Mouse (Mus musculus) lung, embryonic 15.5 days (tissue): ENCODE measurements around the gene Zbtb44. TPM values are rescaled to one million over a fixed set of nuclear protein-coding genes. Genes with fewer than 3 reads are reported as not detected.

ENCODE experiments used
- ATAC-seq: fragments of 200-750 bp; cut with Nextera tagmentation; 2 replicates; pipeline ENCODE4 v1.8.0; 2017; ENCODE audit warnings: moderate number of reproducible peaks, borderline replicate concordance; ENCODE audit not compliant: low FRiP score, low TSS enrichment; ENCODE audit errors: extremely low read depth
- H3K27ac ChIP-seq: fragments of 300-500 bp; sonication (generic); 2 replicates; pipeline ENCODE4 v1.5.1; 2015; ENCODE audit warnings: moderate library complexity, mild to moderate bottlenecking, inconsistent platforms
- H3K27me3 ChIP-seq: fragments of 300-500 bp; sonication (generic); 2 replicates; pipeline ENCODE4 v1.6.1; 2015; ENCODE audit warnings: inconsistent platforms
- H3K36me3 ChIP-seq: fragments of 300-500 bp; sonication (generic); 2 replicates; pipeline ENCODE4 v1.6.1; 2015; ENCODE audit warnings: inconsistent platforms
- H3K4me1 ChIP-seq: fragments of 300-500 bp; sonication (generic); 2 replicates; pipeline ENCODE4 v1.6.1; 2015; ENCODE audit warnings: inconsistent platforms
- H3K4me2 ChIP-seq: fragments of 300-500 bp; sonication (generic); 2 replicates; pipeline ENCODE4 v1.6.1; 2015; ENCODE audit warnings: inconsistent platforms, mild to moderate bottlenecking, moderate library complexity
- H3K4me3 ChIP-seq: fragments of 300-500 bp; sonication (generic); 2 replicates; pipeline ENCODE4 v1.5.1; 2015; ENCODE audit warnings: mild to moderate bottlenecking, inconsistent platforms
- H3K9ac ChIP-seq: fragments of 300-500 bp; sonication (generic); 2 replicates; pipeline ENCODE4 v1.6.1; 2015; ENCODE audit warnings: inconsistent platforms
- H3K9me3 ChIP-seq: fragments of 300-500 bp; sonication (generic); 2 replicates; pipeline ENCODE4 v1.6.1; 2016; ENCODE audit warnings: inconsistent platforms
- WGBS: fragments of 180-500 bp; shearing (Covaris S2); methylation state at CpG from one replicate; pipeline ENCODE4 v1.1.7; 2015; 5-methylcytosine and 5-hydroxymethylcytosine counted together
- polyA plus RNA-seq: library from polyadenylated mRNA; unstranded; fragments of >200 nt; fragmentation: Nextera tagmentation; extraction: Ambion mirVana; gene quantifications from 2 replicates; pipeline ENCODE4 v1.2.1, GENCODE M21; 2015

Gene Zbtb44
- polyA plus RNA-seq, 1 experiment from 2014 or later = 8.9 TPM

GRCm38 (mm10) chr9:31074836-31075235 is 44.4 kb downstream of the Zbtb44 start:
- Histone ChIP-seq H3K27me3 (no peaks in the 10 kb centered on the region), H3K9me3 (no peaks in the 10 kb centered on the region), H3K4me3 (no peak overlapping the region), H3K4me1 (no peaks in the 10 kb centered on the region), H3K4me2 (no peak overlapping the region), H3K27ac (no peak overlapping the region), H3K9ac (no peak overlapping the region), H3K36me3 (no peaks in the 10 kb centered on the region)
- ATAC-seq = no peak
- 90% methylated on average over 10 of the region's 10 CpGs for WGBS

- Histone ChIP-seq H3K4me2 (no peak overlapping the region), H3K27ac (no peak overlapping the region), H3K4me1 (peaks cover 3% of the 10 kb centered on the region; the same call in 1 of the 2 replicates), H3K4me3 (no peak overlapping the region), H3K9me3 (no peaks in the 10 kb centered on the region), H3K27me3 (peaks cover 8% of the 10 kb centered on the region; the same call in 1 of the 2 replicates), H3K9ac (no peak overlapping the region), H3K36me3 (no peaks in the 10 kb centered on the region)
- WGBS = 43% methylated on average over 6 of the region's 6 CpGs
- ATAC-seq = peak; percentile 50; the same call in 1 of the 2 replicates
These were observed 50.3 kb downstream of the Zbtb44 start for GRCm38 (mm10) chr9:31080726-31081125.

GRCm38 (mm10) chr9:31082054-31082666 is 51.7 kb downstream of the Zbtb44 start:
- ATAC-seq = no peak
- Histone ChIP-seq H3K4me2 (peak overlapping the region; percentile 30; the same call in 1 of the 2 replicates), H3K27ac (no peak overlapping the region), H3K36me3 (no peaks in the 10 kb centered on the region), H3K9me3 (no peaks in the 10 kb centered on the region), H3K9ac (0 out of 2 replicates have a peak overlapping the region, but pooled peaks have one; percentile 2), H3K4me1 (peaks cover 6% of the 10 kb centered on the region; the same call in 1 of the 2 replicates), H3K4me3 (no peak overlapping the region), H3K27me3 (peaks cover 8% of the 10 kb centered on the region; the same call in 1 of the 2 replicates)
- 8% methylated on average over 15 of the region's 15 CpGs for WGBS

GRCm38 (mm10) chr9:31082771-31083170 is 52.3 kb downstream of the Zbtb44 start:
- ATAC-seq = no peak
- 77% methylated on average over 6 of the region's 6 CpGs for WGBS

GRCm38 (mm10) chr9:31085556-31085955 is 55.1 kb downstream of the Zbtb44 start:
- H3K36me3 ChIP-seq = peaks cover 2% of the 10 kb centered on the region; the same call in 1 of the 2 replicates
- no peak overlapping the region for H3K27ac ChIP-seq
- no peak overlapping the region for H3K9ac ChIP-seq
- WGBS = 64% methylated on average over 5 of the region's 5 CpGs
- H3K4me3 ChIP-seq = no peak overlapping the region
- H3K4me1 ChIP-seq = peaks cover 3% of the 10 kb centered on the region; the same call in 1 of the 2 replicates
- H3K9me3 ChIP-seq = no peaks in the 10 kb centered on the region
- no peak overlapping the region for H3K4me2 ChIP-seq
- no peak for ATAC-seq
- H3K27me3 ChIP-seq = peaks cover 8% of the 10 kb centered on the region; the same call in 1 of the 2 replicates

More at GRCm38 (mm10) chr9:31082771-31083170, 52.3 kb downstream of the Zbtb44 start:
- H3K4me3 ChIP-seq = no peak overlapping the region
- H3K4me2 ChIP-seq = no peak overlapping the region
- no peak overlapping the region for H3K9ac ChIP-seq
- no peaks in the 10 kb centered on the region for H3K36me3 ChIP-seq
- peaks cover 8% of the 10 kb centered on the region; the same call in 1 of the 2 replicates for H3K27me3 ChIP-seq
- H3K9me3 ChIP-seq = no peaks in the 10 kb centered on the region
- H3K27ac ChIP-seq = no peak overlapping the region
- peaks cover 6% of the 10 kb centered on the region; the same call in 1 of the 2 replicates for H3K4me1 ChIP-seq

GRCm38 (mm10) chr9:31086085-31086753 is 55.8 kb downstream of the Zbtb44 start:
- H3K9me3 ChIP-seq = no peaks in the 10 kb centered on the region
- peaks cover 2% of the 10 kb centered on the region; the same call in 1 of the 2 replicates for H3K36me3 ChIP-seq
- no peak overlapping the region for H3K9ac ChIP-seq
- 15% methylated on average over 10 of the region's 10 CpGs for WGBS
- H3K27me3 ChIP-seq = peaks cover 8% of the 10 kb centered on the region; the same call in 1 of the 2 replicates
- no peak overlapping the region for H3K27ac ChIP-seq
- no peak for ATAC-seq
- H3K4me2 ChIP-seq = no peak overlapping the region
- H3K4me3 ChIP-seq = no peak overlapping the region
- H3K4me1 ChIP-seq = peaks cover 3% of the 10 kb centered on the region; the same call in 1 of the 2 replicates

- Histone ChIP-seq H3K9ac (no peak overlapping the region), H3K27ac (no peak overlapping the region), H3K4me2 (no peak overlapping the region), H3K36me3 (peaks cover 2% of the 10 kb centered on the region; the same call in 1 of the 2 replicates), H3K4me3 (no peak overlapping the region), H3K9me3 (no peaks in the 10 kb centered on the region), H3K4me1 (peaks cover 3% of the 10 kb centered on the region; the same call in 1 of the 2 replicates), H3K27me3 (peaks cover 8% of the 10 kb centered on the region; the same call in 1 of the 2 replicates)
- WGBS = 73% methylated on average over 7 of the region's 7 CpGs
- no peak for ATAC-seq
These were observed 56.3 kb downstream of the Zbtb44 start for GRCm38 (mm10) chr9:31086754-31087145.

- Histone ChIP-seq H3K36me3 (peaks cover 2% of the 10 kb centered on the region; the same call in 1 of the 2 replicates), H3K27me3 (peaks cover 8% of the 10 kb centered on the region; the same call in 1 of the 2 replicates), H3K4me1 (0 out of 2 replicates have a peak, but pooled peaks cover 3% of the 10 kb centered on the region), H3K9ac (no peak overlapping the region), H3K4me2 (no peak overlapping the region), H3K4me3 (no peak overlapping the region), H3K9me3 (no peaks in the 10 kb centered on the region), H3K27ac (no peak overlapping the region)
- WGBS = 69% methylated on average over 4 of the region's 4 CpGs
- no peak for ATAC-seq
These were observed 57.0 kb downstream of the Zbtb44 start for GRCm38 (mm10) chr9:31087466-31087865.

GRCm38 (mm10) chr9:31088116-31088515 is 57.7 kb downstream of the Zbtb44 start:
- no peak for ATAC-seq

GRCm38 (mm10) chr9:31088883-31089282 is 58.4 kb downstream of the Zbtb44 start:
- Histone ChIP-seq H3K9me3 (no peaks in the 10 kb centered on the region), H3K36me3 (peaks cover 2% of the 10 kb centered on the region; the same call in 1 of the 2 replicates), H3K27ac (no peak overlapping the region), H3K4me3 (no peak overlapping the region), H3K4me2 (no peak overlapping the region), H3K4me1 (0 out of 2 replicates have a peak, but pooled peaks cover 3% of the 10 kb centered on the region), H3K27me3 (no peaks in the 10 kb centered on the region), H3K9ac (no peak overlapping the region)
- ATAC-seq = no peak
- WGBS = 65% methylated on average over 4 of the region's 4 CpGs

More at GRCm38 (mm10) chr9:31088116-31088515, 57.7 kb downstream of the Zbtb44 start:
- H3K27me3 ChIP-seq = peaks cover 3% of the 10 kb centered on the region; the same call in 1 of the 2 replicates
- WGBS = 53% methylated on average over 3 of the region's 3 CpGs
- H3K36me3 ChIP-seq = peaks cover 2% of the 10 kb centered on the region; the same call in 1 of the 2 replicates
- no peak overlapping the region for H3K4me3 ChIP-seq
- H3K9me3 ChIP-seq = no peaks in the 10 kb centered on the region
- H3K27ac ChIP-seq = no peak overlapping the region
- 0 out of 2 replicates have a peak, but pooled peaks cover 3% of the 10 kb centered on the region for H3K4me1 ChIP-seq
- no peak overlapping the region for H3K4me2 ChIP-seq
- H3K9ac ChIP-seq = no peak overlapping the region

GRCm38 (mm10) chr9:31089541-31089940 is 59.1 kb downstream of the Zbtb44 start:
- WGBS = 77% methylated on average over 9 of the region's 9 CpGs
- H3K27me3 ChIP-seq = no peaks in the 10 kb centered on the region
- H3K27ac ChIP-seq = no peak overlapping the region
- H3K4me1 ChIP-seq = 0 out of 2 replicates have a peak, but pooled peaks cover 3% of the 10 kb centered on the region
- ATAC-seq = no peak
- H3K36me3 ChIP-seq = peaks cover 2% of the 10 kb centered on the region; the same call in 1 of the 2 replicates
- H3K9me3 ChIP-seq = no peaks in the 10 kb centered on the region
- H3K4me2 ChIP-seq = no peak overlapping the region
- H3K4me3 ChIP-seq = no peak overlapping the region
- H3K9ac ChIP-seq = no peak overlapping the region
